ENCODE assay signal across 18 mouse cellular contexts in the genomic region with DNA sequence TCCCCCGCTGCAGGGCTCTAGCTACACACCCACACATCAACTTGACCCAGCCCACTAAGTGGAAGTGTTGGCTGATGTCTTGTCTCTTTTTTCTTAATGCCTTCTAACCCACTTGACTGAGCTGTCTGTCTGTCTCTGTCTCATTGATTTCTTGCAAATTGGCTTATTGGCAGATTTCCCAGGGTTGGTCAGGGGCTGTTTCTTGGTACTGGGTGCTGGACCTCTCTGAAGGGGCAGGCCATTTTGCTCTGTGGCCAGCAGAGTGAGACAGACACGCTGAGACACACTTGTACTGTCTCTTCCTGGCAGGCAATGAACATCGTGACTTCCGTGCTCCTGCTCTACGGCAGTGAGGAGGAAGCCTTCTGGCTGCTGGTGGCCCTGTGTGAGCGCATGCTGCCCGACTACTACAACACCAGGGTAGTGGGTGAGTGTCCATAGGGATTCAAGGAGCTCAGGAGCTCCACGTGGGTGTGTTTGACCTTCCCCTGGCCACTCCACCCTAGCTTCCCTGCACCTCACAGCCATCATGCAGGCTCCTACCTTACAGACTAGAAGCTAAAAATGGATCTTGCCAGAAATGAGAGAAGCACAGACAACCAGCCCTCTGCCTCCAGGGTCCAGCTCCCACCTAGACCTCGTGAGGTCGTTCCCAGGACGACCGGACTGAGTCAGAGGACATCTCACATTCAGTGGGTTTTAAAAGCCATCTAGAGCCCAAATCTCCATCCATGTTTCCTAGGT. TPM values are rescaled to one million over a fixed set of nuclear protein-coding genes. Genes with fewer than 3 reads are reported as not detected.
DNase-seq lines count a peak whose midpoint lies in the region; ATAC-seq and TF ChIP-seq lines count a peak whose summit lies in the region.
"Had no signal": no experiment of that assay in that cellular context is flagged by ENCODE, and none has a peak within 500 bp of the region (broad histone marks: within the 10 kb centered on the region; RNA-seq: fewer than 3 reads in every experiment).

No protein-coding gene starts in this region.

- WGBS in liver, postnatal 0 days (ENCODE audit: insufficient replicate concordance), result 79% methylated on average over 12 of the region's 12 CpGs
- 80% methylated on average over 12 of the region's 12 CpGs for WGBS in liver, embryonic 12.5 days (ENCODE audit: insufficient replicate concordance)
- WGBS in neural tube, embryonic 15.5 days, result 87% methylated on average over 12 of the region's 12 CpGs

- H3K9me3 ChIP-seq in liver, postnatal 0 days (ENCODE audit: low read length), result no peaks in the 10 kb centered on the region
- no peaks in the 10 kb centered on the region for H3K9me3 ChIP-seq in liver, embryonic 12.5 days (replicated peaks)
- H3K9me3 ChIP-seq in neural tube, embryonic 15.5 days (replicated peaks), result no peaks in the 10 kb centered on the region
- H3K9me3 ChIP-seq: liver, embryonic 13.5 days; midbrain, embryonic 15.5 days had no signal

- peaks cover 8% of the 10 kb centered on the region for H3K4me1 ChIP-seq in liver, postnatal 0 days (ENCODE audit: insufficient read depth)
- peaks cover 7% of the 10 kb centered on the region; the same call in 1 of the 2 replicates for H3K4me1 ChIP-seq in liver, embryonic 12.5 days
- peaks cover 3% of the 10 kb centered on the region; the same call in 1 of the 2 replicates for H3K4me1 ChIP-seq in neural tube, embryonic 15.5 days
- H3K4me1 ChIP-seq: midbrain, embryonic 15.5 days had no signal

- H3K27ac ChIP-seq in liver, postnatal 0 days (ENCODE audit: low read depth), result no peak overlapping the region
- no peak overlapping the region for H3K27ac ChIP-seq in liver, embryonic 12.5 days
- H3K27ac ChIP-seq in neural tube, embryonic 15.5 days (replicated peaks), result no peak overlapping the region
- H3K27ac ChIP-seq: liver, embryonic 13.5 days; midbrain, embryonic 15.5 days had no signal

- peak; percentile 25; the same call in 1 of the 2 replicates for TF ChIP-seq CTCF in liver, postnatal 0 days (IDR thresholded peaks at IDR 0.05; ENCODE audit: low read depth)

- no peak overlapping the region for H3K4me2 ChIP-seq in liver, postnatal 0 days (ENCODE audit: low read depth, low read length)
- no peak overlapping the region for H3K4me2 ChIP-seq in liver, embryonic 12.5 days
- no peak overlapping the region for H3K4me2 ChIP-seq in neural tube, embryonic 15.5 days
- H3K4me2 ChIP-seq: heart, embryonic 11.5 days; liver, embryonic 13.5 days; midbrain, embryonic 15.5 days had no signal

- no peak overlapping the region for H3K4me3 ChIP-seq in liver, postnatal 0 days (ENCODE audit: low read depth, low read length)
- no peak overlapping the region for H3K4me3 ChIP-seq in liver, embryonic 12.5 days
- no peak overlapping the region for H3K4me3 ChIP-seq in neural tube, embryonic 15.5 days (replicated peaks)
- H3K4me3 ChIP-seq: liver, embryonic 13.5 days; midbrain, embryonic 15.5 days had no signal

- peak; percentile 84 for ATAC-seq in frontal cortex, adult (ENCODE audit: low TSS enrichment)
- no peak for ATAC-seq in liver, postnatal 0 days
- no peak for ATAC-seq in liver, embryonic 12.5 days
- ATAC-seq in neural tube, embryonic 15.5 days (ENCODE audit: low FRiP score), result no peak
- ATAC-seq: midbrain, embryonic 15.5 days had no signal

- DNase-seq in frontal cortex, postnatal 14 days (ENCODE audit: low spot score in 2 of 2), result no peak
- no peak for DNase-seq in liver, postnatal 0 days
- peak; percentile 51 for DNase-seq in NIH3T3 (ENCODE audit: low read depth)
- DNase-seq in lung, postnatal 10 days, result peak; percentile 69
- DNase-seq in urinary bladder, adult 2 months (ENCODE audit: low spot score), result no peak
- DNase-seq: adrenal gland, postnatal 25 days; cerebellum, adult 8-10 months; gastrocnemius, postnatal 25 days; heart, postnatal 14 days; kidney, adult 9 months; left cerebral cortex, postnatal 4 days; liver, embryonic 13.5 days had no signal

- H3K9ac ChIP-seq in liver, postnatal 0 days (replicated peaks), result no peak overlapping the region
- no peak overlapping the region for H3K9ac ChIP-seq in liver, embryonic 12.5 days
- H3K9ac ChIP-seq in neural tube, embryonic 15.5 days (replicated peaks), result no peak overlapping the region
- H3K9ac ChIP-seq: liver, embryonic 13.5 days; midbrain, embryonic 15.5 days had no signal

- peaks cover 73% of the 10 kb centered on the region for H3K36me3 ChIP-seq in liver, postnatal 0 days (replicated peaks; ENCODE audit: insufficient read depth, low read length)
- peaks cover 98% of the 10 kb centered on the region for H3K36me3 ChIP-seq in liver, embryonic 12.5 days
- peaks cover 97% of the 10 kb centered on the region for H3K36me3 ChIP-seq in neural tube, embryonic 15.5 days

- no peak for TF ChIP-seq EP300 in liver, postnatal 0 days (IDR thresholded peaks at IDR 0.05; ENCODE audit: low read depth)

- no peaks in the 10 kb centered on the region for H3K27me3 ChIP-seq in liver, postnatal 0 days (ENCODE audit: insufficient read depth, low read length)
- no peaks in the 10 kb centered on the region for H3K27me3 ChIP-seq in liver, embryonic 12.5 days (replicated peaks)
- H3K27me3 ChIP-seq in neural tube, embryonic 15.5 days (replicated peaks), result no peaks in the 10 kb centered on the region
- H3K27me3 ChIP-seq: CH12.LX; liver, embryonic 13.5 days; midbrain, embryonic 15.5 days had no signal

RNA-seq across cellular contexts. Expression of a gene that starts 19.3 kb away (rescaled TPM):
- 5.0 and 5.1 TPM in 2 replicates for polyA plus RNA-seq in liver, postnatal 0 days (2015; fragmentation: Nextera tagmentation; extraction: Ambion mirVana)
- polyA plus RNA-seq in liver, embryonic 12.5 days (2016; fragmentation: Nextera tagmentation; extraction: Ambion mirVana), result 8.6 and 8.7 TPM in 2 replicates
- 8.7 and 11.5 TPM in 2 replicates for polyA plus RNA-seq in urinary bladder, adult 2 months (2012; rRNA removed)
- polyA plus RNA-seq in neural tube, embryonic 15.5 days (2015; fragmentation: Nextera tagmentation; extraction: Ambion mirVana), result 34.2 and 36.7 TPM in 2 replicates

RNA-seq across cellular contexts. Expression of a gene that starts 23.8 kb away (rescaled TPM):
- 8.9 and 9.1 TPM in 2 replicates for polyA plus RNA-seq in liver, postnatal 0 days (2015; fragmentation: Nextera tagmentation; extraction: Ambion mirVana)
- polyA plus RNA-seq in liver, embryonic 12.5 days (2016; fragmentation: Nextera tagmentation; extraction: Ambion mirVana), result 20.2 and 20.3 TPM in 2 replicates
- polyA plus RNA-seq in urinary bladder, adult 2 months (2012; rRNA removed), result 36.3 and 45.8 TPM in 2 replicates
- 35.9 and 41.3 TPM in 2 replicates for polyA plus RNA-seq in neural tube, embryonic 15.5 days (2015; fragmentation: Nextera tagmentation; extraction: Ambion mirVana)

RNA-seq across cellular contexts. Expression of a gene that starts 55.7 kb away (rescaled TPM):
- polyA plus RNA-seq in liver, postnatal 0 days (2015; fragmentation: Nextera tagmentation; extraction: Ambion mirVana), result 154 and 172 TPM in 2 replicates
- 143 and 152 TPM in 2 replicates for polyA plus RNA-seq in liver, embryonic 12.5 days (2016; fragmentation: Nextera tagmentation; extraction: Ambion mirVana)
- polyA plus RNA-seq in urinary bladder, adult 2 months (2012; rRNA removed), result 317 and 373 TPM in 2 replicates
- 421 and 450 TPM in 2 replicates for polyA plus RNA-seq in neural tube, embryonic 15.5 days (2015; fragmentation: Nextera tagmentation; extraction: Ambion mirVana)

RNA-seq across cellular contexts. Expression of a gene that starts 55.7 kb away (rescaled TPM):
- polyA plus RNA-seq in liver, postnatal 0 days (2015; fragmentation: Nextera tagmentation; extraction: Ambion mirVana), result 17.2 and 18.6 TPM in 2 replicates
- 29.1 and 30.7 TPM in 2 replicates for polyA plus RNA-seq in liver, embryonic 12.5 days (2016; fragmentation: Nextera tagmentation; extraction: Ambion mirVana)
- 47.4 and 54.3 TPM in 2 replicates for polyA plus RNA-seq in urinary bladder, adult 2 months (2012; rRNA removed)
- polyA plus RNA-seq in neural tube, embryonic 15.5 days (2015; fragmentation: Nextera tagmentation; extraction: Ambion mirVana), result 50.2 and 63.8 TPM in 2 replicates

Comparison
In these comparisons a context has a peak if more than half of its experiments do, and no peak if none do; other contexts are left out.
1. DNase-seq: peak in NIH3T3 (single experiment) and lung, postnatal 10 days (single experiment); none in frontal cortex, postnatal 14 days (0 of 2), liver, postnatal 0 days (single experiment) and urinary bladder, adult 2 months (single experiment).